Mouse (Mus musculus): ENCODE measurements around the gene Col5a1. TPM values are rescaled to one million over a fixed set of nuclear protein-coding genes. Genes with fewer than 3 reads are reported as not detected.

The Col5a1 gene
- polyA plus RNA-seq, 1 experiment: 172 TPM

DNA sequence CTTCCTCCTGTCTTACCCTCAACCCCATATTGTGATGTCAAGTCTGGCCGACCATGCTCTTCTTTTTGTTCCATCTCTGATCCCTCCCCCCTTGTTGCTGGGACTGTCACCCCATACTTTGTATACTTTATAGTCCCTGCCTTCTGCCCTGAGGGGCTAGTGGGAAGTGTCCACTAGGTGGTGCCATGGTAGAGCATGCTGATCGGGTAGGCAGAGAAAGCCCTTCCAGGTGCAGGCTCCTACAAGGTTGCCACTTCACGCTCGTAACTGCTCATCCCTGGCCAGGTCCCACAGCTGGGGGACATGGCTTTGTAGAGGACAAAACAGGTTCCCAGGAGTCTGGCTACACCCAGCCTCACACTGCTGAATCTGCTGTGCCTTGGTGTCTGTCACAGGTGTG is 29.5 kb downstream of the Col5a1 start:
- TF ChIP-seq POLR2AphosphoS2 (IDR thresholded peaks at IDR 0.05; ENCODE audit: insufficient read length, low read depth) (no peak), TCF12 (IDR thresholded peaks at IDR 0.05; ENCODE audit: insufficient read depth, poor library complexity, severe bottlenecking) (no peak), SRF (IDR thresholded peaks at IDR 0.05; ENCODE audit: control insufficient read depth, insufficient read length, low read depth) (no peak), MAX (IDR thresholded peaks at IDR 0.05; ENCODE audit: low read depth) (no peak), E2F4 (IDR thresholded peaks at IDR 0.05; ENCODE audit: insufficient read depth) (no peak), REST (IDR thresholded peaks at IDR 0.05; ENCODE audit: insufficient read depth, insufficient read length) (no peak), MYOD1 (IDR thresholded peaks at IDR 0.05; ENCODE audit: control insufficient read depth in 1 of 3, insufficient read length in 2 of 3, low read depth in 2 of 3) (no peak)
- no peak overlapping the region for H3K4me3 ChIP-seq
- peaks cover 4% of the 10 kb centered on the region for H3K36me3 ChIP-seq (ENCODE audit: control insufficient read depth, insufficient read depth)
- no peaks in the 10 kb centered on the region for H3K27me3 ChIP-seq (ENCODE audit: control insufficient read depth, insufficient read depth, insufficient read length)
- H3K79me2 ChIP-seq (ENCODE audit: control insufficient read depth, insufficient read depth): peaks cover 100% of the 10 kb centered on the region
- peak overlapping the region; percentile 54 for H3K4me2 ChIP-seq (ENCODE audit: low read depth)
- no peak overlapping the region for H3ac ChIP-seq (ENCODE audit: control insufficient read depth, insufficient read length)

DNA sequence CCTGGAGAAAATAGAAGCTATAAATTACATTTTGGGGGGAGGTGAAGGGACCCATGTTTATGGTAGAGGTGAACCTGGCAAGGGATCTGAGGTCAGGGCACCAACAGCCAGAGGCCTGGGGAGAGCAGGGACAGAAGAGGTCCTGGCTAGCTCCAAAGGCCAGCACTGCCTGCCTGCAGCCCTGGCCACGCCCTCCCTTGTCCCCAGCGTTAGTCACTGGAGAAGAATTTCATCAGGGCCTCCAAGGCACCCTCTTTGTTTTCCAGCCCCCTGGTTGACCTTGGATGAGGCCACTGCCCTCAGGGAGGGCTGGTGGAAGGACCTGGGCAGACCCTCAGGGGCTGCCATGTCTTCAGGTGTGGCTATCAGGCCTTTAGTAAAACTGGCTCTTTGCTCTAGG is 30.1 kb downstream of the Col5a1 start:
- Histone ChIP-seq H3K27me3 (ENCODE audit: control insufficient read depth, insufficient read depth, insufficient read length) (no peaks in the 10 kb centered on the region), H3ac (ENCODE audit: control insufficient read depth, insufficient read length) (no peak overlapping the region), H3K79me2 (ENCODE audit: control insufficient read depth, insufficient read depth) (peaks cover 100% of the 10 kb centered on the region), H3K4me3 (no peak overlapping the region), H3K36me3 (ENCODE audit: control insufficient read depth, insufficient read depth) (peaks cover 4% of the 10 kb centered on the region), H3K4me2 (ENCODE audit: low read depth) (peak overlapping the region; percentile 54)
- TF ChIP-seq MYOG (IDR thresholded peaks at IDR 0.05; ENCODE audit: control insufficient read depth in 1 of 3, insufficient read depth in 1 of 3, insufficient read length in 2 of 3, low read depth in 2 of 3) (peak in 1 of 3 experiments; percentile 12), SRF (IDR thresholded peaks at IDR 0.05; ENCODE audit: control insufficient read depth, insufficient read length, low read depth) (no peak), TCF3 (IDR thresholded peaks at IDR 0.05; ENCODE audit: insufficient read length, low read depth) (no peak), POLR2A (IDR thresholded peaks at IDR 0.05; ENCODE audit: insufficient read length, low read depth) (peak; percentile 10)

DNA sequence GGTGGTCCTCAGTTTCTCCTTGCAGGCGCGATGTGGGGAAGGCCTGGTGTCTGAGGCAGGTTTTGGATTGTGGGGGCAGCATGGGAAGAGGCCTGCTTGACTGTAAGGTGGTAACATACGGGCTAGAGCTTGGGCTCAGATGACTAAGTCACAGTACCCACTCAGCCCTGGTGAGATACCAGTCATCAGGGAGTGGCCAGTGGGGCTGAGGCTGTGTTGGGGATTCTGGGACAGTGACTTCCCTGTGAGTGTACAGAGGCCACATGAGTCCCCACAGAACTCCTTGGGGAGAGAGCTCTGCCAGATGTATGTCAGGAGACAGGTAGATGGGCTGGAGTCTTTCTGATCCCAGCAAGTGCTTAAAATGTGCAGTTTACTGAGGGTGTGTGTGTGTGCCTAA is 31.0 kb downstream of the Col5a1 start:
- Histone ChIP-seq H3K79me2 (ENCODE audit: control insufficient read depth, insufficient read depth) (peaks cover 100% of the 10 kb centered on the region), H3K4me3 (no peak overlapping the region), H3K4me2 (ENCODE audit: low read depth) (peak overlapping the region; percentile 54), H3K27me3 (ENCODE audit: control insufficient read depth, insufficient read depth, insufficient read length) (no peaks in the 10 kb centered on the region), H3ac (ENCODE audit: control insufficient read depth, insufficient read length) (no peak overlapping the region), H3K36me3 (ENCODE audit: control insufficient read depth, insufficient read depth) (peaks cover under 1% of the 10 kb centered on the region)
- TF ChIP-seq MYOG (IDR thresholded peaks at IDR 0.05; ENCODE audit: control insufficient read depth in 1 of 3, insufficient read depth in 1 of 3, insufficient read length in 2 of 3, low read depth in 2 of 3): no peak
- no peak for TF ChIP-seq POLR2A (IDR thresholded peaks at IDR 0.05; ENCODE audit: insufficient read length, low read depth)
- no peak for TF ChIP-seq SRF (IDR thresholded peaks at IDR 0.05; ENCODE audit: control insufficient read depth, insufficient read length, low read depth)
- no peak for TF ChIP-seq TCF3 (IDR thresholded peaks at IDR 0.05; ENCODE audit: insufficient read length, low read depth)
- TF ChIP-seq USF1 (IDR thresholded peaks at IDR 0.05; ENCODE audit: low read depth): no peak
- TF ChIP-seq POLR2AphosphoS2 (IDR thresholded peaks at IDR 0.05; ENCODE audit: insufficient read length, low read depth): no peak
- TF ChIP-seq MYOD1 (IDR thresholded peaks at IDR 0.05; ENCODE audit: control insufficient read depth in 1 of 3, insufficient read length in 2 of 3, low read depth in 2 of 3): no peak
- TF ChIP-seq E2F4 (IDR thresholded peaks at IDR 0.05; ENCODE audit: insufficient read depth): no peak
- TF ChIP-seq MAX (IDR thresholded peaks at IDR 0.05; ENCODE audit: low read depth): no peak
- no peak for TF ChIP-seq CEBPB (IDR thresholded peaks at IDR 0.05; ENCODE audit: insufficient read depth, poor library complexity, severe bottlenecking)
- no peak for TF ChIP-seq REST (IDR thresholded peaks at IDR 0.05; ENCODE audit: insufficient read depth, insufficient read length)
- no peak for TF ChIP-seq TCF12 (IDR thresholded peaks at IDR 0.05; ENCODE audit: insufficient read depth, poor library complexity, severe bottlenecking)

DNA sequence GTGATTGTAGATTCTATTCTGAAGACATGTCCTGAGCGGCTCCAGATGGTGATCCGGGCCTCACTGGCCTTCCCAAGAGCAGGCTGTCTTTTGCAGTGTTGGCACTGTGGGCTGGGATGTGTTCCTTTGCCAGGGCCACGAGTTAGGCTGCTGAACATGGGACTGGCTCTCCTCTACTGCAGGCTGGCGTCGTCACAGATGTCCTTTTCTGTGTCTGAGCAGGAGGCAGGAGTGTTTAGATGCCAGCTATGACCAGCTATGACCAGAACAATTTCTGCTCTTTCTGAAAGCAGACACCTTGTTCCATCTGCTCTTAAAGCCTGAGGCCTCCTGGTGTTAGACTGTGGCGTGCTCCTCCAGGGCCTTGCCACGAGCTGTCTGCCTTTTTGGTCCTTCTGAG is 31.9 kb downstream of the Col5a1 start:
- peaks cover 8% of the 10 kb centered on the region for H3K36me3 ChIP-seq (ENCODE audit: control insufficient read depth, insufficient read depth)
- peaks cover 100% of the 10 kb centered on the region for H3K79me2 ChIP-seq (ENCODE audit: control insufficient read depth, insufficient read depth)
- H3ac ChIP-seq (ENCODE audit: control insufficient read depth, insufficient read length): no peak overlapping the region
- H3K4me2 ChIP-seq (ENCODE audit: low read depth): no peak overlapping the region
- no peaks in the 10 kb centered on the region for H3K27me3 ChIP-seq (ENCODE audit: control insufficient read depth, insufficient read depth, insufficient read length)
- TF ChIP-seq USF1 (IDR thresholded peaks at IDR 0.05; ENCODE audit: low read depth) (no peak), TCF3 (IDR thresholded peaks at IDR 0.05; ENCODE audit: insufficient read length, low read depth) (no peak), MAX (IDR thresholded peaks at IDR 0.05; ENCODE audit: low read depth) (no peak), CEBPB (IDR thresholded peaks at IDR 0.05; ENCODE audit: insufficient read depth, poor library complexity, severe bottlenecking) (no peak), E2F4 (IDR thresholded peaks at IDR 0.05; ENCODE audit: insufficient read depth) (no peak), POLR2AphosphoS2 (IDR thresholded peaks at IDR 0.05; ENCODE audit: insufficient read length, low read depth) (no peak), MYOG (IDR thresholded peaks at IDR 0.05; ENCODE audit: control insufficient read depth in 1 of 3, insufficient read depth in 1 of 3, insufficient read length in 2 of 3, low read depth in 2 of 3) (no peak), SRF (IDR thresholded peaks at IDR 0.05; ENCODE audit: control insufficient read depth, insufficient read length, low read depth) (no peak), TCF12 (IDR thresholded peaks at IDR 0.05; ENCODE audit: insufficient read depth, poor library complexity, severe bottlenecking) (no peak), POLR2A (IDR thresholded peaks at IDR 0.05; ENCODE audit: insufficient read length, low read depth) (no peak), MYOD1 (IDR thresholded peaks at IDR 0.05; ENCODE audit: control insufficient read depth in 1 of 3, insufficient read length in 2 of 3, low read depth in 2 of 3) (no peak), REST (IDR thresholded peaks at IDR 0.05; ENCODE audit: insufficient read depth, insufficient read length) (no peak)
- no peak overlapping the region for H3K4me3 ChIP-seq

DNA sequence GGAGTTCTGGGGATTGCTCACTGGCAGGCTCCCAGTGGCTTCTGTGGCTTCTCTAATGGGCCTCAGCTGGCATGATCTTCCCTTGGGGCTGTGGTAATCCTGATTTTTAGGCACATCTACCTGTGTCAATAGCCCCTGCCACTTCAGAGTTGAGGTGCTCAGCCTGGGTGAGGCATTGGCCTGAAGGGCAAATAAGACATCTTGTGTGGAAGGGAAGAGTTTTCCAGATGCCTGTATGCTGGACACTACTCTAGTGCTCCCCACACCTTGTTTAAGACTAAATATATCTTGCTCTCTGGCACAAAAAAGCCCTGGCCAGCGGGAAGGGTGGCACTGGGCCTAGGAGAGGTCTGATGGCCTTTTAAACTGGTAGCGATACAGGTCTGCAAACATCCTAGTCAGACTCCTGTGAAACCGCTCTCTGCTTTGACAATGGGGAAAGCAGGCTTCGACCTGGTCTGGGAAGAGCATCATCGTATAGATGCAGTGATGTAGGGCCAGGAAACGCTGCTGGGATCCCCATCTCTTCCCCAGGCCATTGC is 33.2 kb downstream of the Col5a1 start:
- no peak overlapping the region for H3ac ChIP-seq (ENCODE audit: control insufficient read depth, insufficient read length)
- H3K27me3 ChIP-seq (ENCODE audit: control insufficient read depth, insufficient read depth, insufficient read length): no peaks in the 10 kb centered on the region
- H3K36me3 ChIP-seq (ENCODE audit: control insufficient read depth, insufficient read depth): peaks cover 12% of the 10 kb centered on the region
- peaks cover 100% of the 10 kb centered on the region for H3K79me2 ChIP-seq (ENCODE audit: control insufficient read depth, insufficient read depth)
- no peak overlapping the region for H3K4me3 ChIP-seq
- TF ChIP-seq POLR2AphosphoS2 (IDR thresholded peaks at IDR 0.05; ENCODE audit: insufficient read length, low read depth): peak; percentile 48
- no peak for TF ChIP-seq TCF3 (IDR thresholded peaks at IDR 0.05; ENCODE audit: insufficient read length, low read depth)
- H3K4me2 ChIP-seq (ENCODE audit: low read depth): no peak overlapping the region

Measured in myocyte (in vitro differentiated cells).